Mouse (Mus musculus): ENCODE results near the gene Izumo1r. TPM values are rescaled to one million over a fixed set of nuclear protein-coding genes. Genes with fewer than 3 reads are reported as not detected.
"Not testable (repeated sequence)": the region's sequence is repeated elsewhere in the genome, so short reads cannot be mapped to it uniquely, and the experiment has no call there.

Izumo1r gene
- polyA plus RNA-seq, 1 experiment = not detected

DNA sequence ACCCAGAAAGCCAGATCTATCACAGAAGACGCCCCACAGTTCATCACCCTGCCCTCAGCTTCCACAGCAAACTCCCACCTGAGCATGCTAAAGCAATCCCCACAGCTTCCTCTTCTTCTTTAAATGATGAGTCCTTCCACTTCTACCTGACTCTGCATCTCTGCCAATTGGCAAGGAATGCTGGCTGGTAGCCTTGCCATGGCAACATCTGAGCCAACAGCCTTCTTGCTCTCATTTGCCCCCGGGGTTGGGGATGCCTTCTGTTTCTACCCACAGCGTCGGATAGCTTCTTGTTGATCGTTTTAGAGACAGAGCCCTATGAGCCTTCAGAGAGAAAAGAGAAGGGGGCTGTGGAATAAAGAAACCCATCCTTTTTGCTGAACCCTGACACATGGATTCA is 11.9 kb downstream of the Izumo1r start:
- H3K27me3 ChIP-seq (replicated peaks) = peaks cover 9% of the 10 kb centered on the region
- no peaks in the 10 kb centered on the region for H3K36me3 ChIP-seq (replicated peaks; ENCODE audit: low read length)

DNA sequence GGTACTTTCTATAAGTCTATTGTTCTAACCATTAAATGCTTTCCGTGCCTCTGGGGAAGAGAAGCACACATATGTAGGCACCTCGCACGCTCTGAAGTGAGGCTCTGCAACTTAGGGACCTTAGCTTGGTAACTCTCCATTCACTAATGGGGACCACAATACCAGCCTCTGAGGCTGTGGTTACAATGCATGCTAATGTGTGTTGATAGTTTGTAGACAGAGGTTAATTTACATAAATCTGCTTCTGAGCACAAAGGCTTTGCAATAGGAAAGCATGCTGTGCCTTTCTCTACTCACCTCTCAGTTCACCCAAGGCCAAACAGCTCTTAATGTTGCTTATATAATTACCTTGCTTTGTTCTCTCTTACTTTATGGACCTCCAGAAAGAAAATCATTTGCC is 13.1 kb downstream of the Izumo1r start:
- Histone ChIP-seq H3K36me3 (replicated peaks; ENCODE audit: low read length) (peaks cover 2% of the 10 kb centered on the region), H3K4me1 (peaks cover 37% of the 10 kb centered on the region), H3K9me3 (peaks cover 21% of the 10 kb centered on the region), H3K4me3 (replicated peaks) (no peak overlapping the region), H3K27me3 (replicated peaks) (peaks cover 5% of the 10 kb centered on the region)
- TF ChIP-seq FLI1 (IDR thresholded peaks at IDR 0.05; ENCODE audit: low read length) (no peak), GATA1 (IDR thresholded peaks at IDR 0.05; ENCODE audit: borderline replicate concordance, low read length) (no peak)

More for the DNA sequence above, 11.9 kb downstream of the Izumo1r start:
- Histone ChIP-seq H3K4me1 (peaks cover 32% of the 10 kb centered on the region), H3K4me3 (replicated peaks) (no peak overlapping the region), H3K9me3 (peaks cover 13% of the 10 kb centered on the region)
- TF ChIP-seq FLI1 (IDR thresholded peaks at IDR 0.05; ENCODE audit: low read length) = no peak
- no peak for TF ChIP-seq GATA1 (IDR thresholded peaks at IDR 0.05; ENCODE audit: borderline replicate concordance, low read length)

DNA sequence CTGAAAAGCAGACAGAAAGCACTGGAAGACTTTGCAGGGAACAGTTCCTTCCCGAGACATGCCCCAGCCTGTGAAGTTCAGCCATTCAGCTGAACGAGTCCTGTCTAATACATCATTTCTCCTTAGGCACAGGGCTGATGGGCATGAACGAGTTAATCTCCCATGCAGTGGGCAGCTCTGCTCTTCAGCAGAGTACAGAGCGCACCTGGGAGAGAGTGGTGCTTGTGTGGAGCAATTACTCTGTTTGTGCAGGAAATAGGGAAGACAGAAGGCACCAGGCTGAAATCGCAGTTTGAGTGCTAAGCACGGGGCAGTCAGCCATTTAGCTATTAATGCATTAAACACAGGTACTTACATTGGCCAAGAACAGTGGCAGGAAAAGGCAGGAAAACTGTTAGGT is 15.1 kb downstream of the Izumo1r start:
- TF ChIP-seq GATA1 (IDR thresholded peaks at IDR 0.05; ENCODE audit: borderline replicate concordance, low read length) = no peak
- no peak for TF ChIP-seq FLI1 (IDR thresholded peaks at IDR 0.05; ENCODE audit: low read length)
- peaks cover 2% of the 10 kb centered on the region for H3K36me3 ChIP-seq (replicated peaks; ENCODE audit: low read length)
- peaks cover 3% of the 10 kb centered on the region for H3K27me3 ChIP-seq (replicated peaks)
- peaks cover 46% of the 10 kb centered on the region for H3K4me1 ChIP-seq
- H3K9me3 ChIP-seq = peaks cover 9% of the 10 kb centered on the region
- H3K4me3 ChIP-seq (replicated peaks) = no peak overlapping the region

DNA sequence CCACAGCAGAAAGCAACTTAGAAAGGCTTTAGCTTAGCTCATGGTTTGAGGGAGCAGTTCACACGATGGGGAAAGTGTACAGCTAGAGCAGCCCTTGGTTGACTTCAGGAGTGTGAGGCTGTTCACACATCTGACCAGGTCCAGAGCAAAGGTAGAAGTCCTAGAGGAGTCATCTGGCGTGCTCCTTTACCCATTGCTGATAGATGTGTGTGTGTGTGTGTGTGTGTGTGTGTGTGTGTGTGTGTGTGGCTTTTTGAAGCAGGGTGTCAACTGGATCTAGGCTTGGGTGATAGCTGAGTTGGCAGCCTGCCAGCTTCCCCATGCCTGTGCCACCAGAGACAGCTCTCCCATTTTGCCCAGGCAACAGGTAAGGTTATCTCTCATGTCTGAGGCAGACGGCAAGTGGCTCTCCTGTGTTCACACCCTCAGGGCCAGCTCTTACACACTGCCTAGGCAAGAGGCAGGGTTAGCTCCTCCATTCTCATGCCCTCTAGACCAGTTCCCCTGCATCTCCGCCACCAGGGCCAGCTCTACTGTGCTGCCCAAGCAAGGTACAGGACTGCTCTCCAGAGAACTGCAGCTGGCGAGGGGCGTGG is 15.9 kb downstream of the Izumo1r start:
- peaks cover 38% of the 10 kb centered on the region for H3K4me1 ChIP-seq
- H3K9me3 ChIP-seq = peaks cover 8% of the 10 kb centered on the region; the same call in 1 of the 2 replicates
- peak overlapping the region; percentile 11 for H3K4me3 ChIP-seq (replicated peaks)
- no peak for TF ChIP-seq FLI1 (IDR thresholded peaks at IDR 0.05; ENCODE audit: low read length)
- TF ChIP-seq GATA1 (IDR thresholded peaks at IDR 0.05; ENCODE audit: borderline replicate concordance, low read length) = no peak
- H3K27me3 ChIP-seq (replicated peaks) = peaks cover 3% of the 10 kb centered on the region
- H3K36me3 ChIP-seq (replicated peaks; ENCODE audit: low read length) = peaks cover 2% of the 10 kb centered on the region

DNA sequence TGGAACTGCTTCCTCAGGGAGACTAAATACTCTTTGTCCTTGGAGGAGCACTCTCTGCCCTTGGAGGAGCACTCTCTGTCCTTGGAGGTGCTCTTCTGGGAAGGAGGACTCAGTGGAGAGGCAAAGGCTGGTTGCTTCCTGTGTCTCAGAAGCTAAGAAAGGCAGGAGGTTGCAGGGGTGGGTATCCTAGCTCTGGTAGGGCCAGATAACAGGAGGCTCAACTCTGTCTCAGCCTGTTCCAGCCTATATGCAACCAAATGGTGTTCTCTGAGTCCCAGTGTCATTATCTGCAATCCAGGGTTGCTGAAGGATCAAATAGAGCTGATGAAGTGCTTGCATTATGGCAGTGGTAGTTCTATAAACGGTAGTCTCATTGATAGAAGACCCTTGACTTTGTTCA is 17.8 kb downstream of the Izumo1r start:
- Histone ChIP-seq H3K9me3 (peaks cover 8% of the 10 kb centered on the region; the same call in 1 of the 2 replicates), H3K4me1 (peaks cover 31% of the 10 kb centered on the region), H3K27me3 (replicated peaks) (peaks cover 6% of the 10 kb centered on the region), H3K4me3 (replicated peaks) (no peak overlapping the region), H3K36me3 (replicated peaks; ENCODE audit: low read length) (peaks cover 2% of the 10 kb centered on the region)
- TF ChIP-seq FLI1 (IDR thresholded peaks at IDR 0.05; ENCODE audit: low read length) = no peak
- TF ChIP-seq GATA1 (IDR thresholded peaks at IDR 0.05; ENCODE audit: borderline replicate concordance, low read length) = no peak

DNA sequence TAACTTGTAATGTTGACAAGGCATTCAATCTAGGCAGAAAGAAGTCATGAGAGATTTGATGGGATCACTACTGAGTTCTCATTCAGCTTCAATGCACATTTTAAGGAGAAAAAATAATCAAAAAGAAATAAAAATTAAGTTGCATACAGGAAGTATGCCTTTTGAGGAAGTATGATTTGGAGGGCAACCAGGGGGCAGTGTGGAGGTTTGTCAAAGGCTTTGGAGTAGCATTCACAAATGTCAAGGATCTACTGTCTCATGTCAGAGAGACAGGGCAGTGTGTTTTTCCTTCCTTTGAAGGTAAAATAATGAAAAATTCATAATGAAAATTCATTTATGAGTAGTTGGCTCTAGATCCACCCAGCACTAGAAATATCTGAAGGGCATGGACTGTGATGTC is 18.6 kb downstream of the Izumo1r start:
- peaks cover 31% of the 10 kb centered on the region for H3K4me1 ChIP-seq
- no peak overlapping the region for H3K4me3 ChIP-seq (replicated peaks)
- peaks cover 8% of the 10 kb centered on the region; the same call in 1 of the 2 replicates for H3K9me3 ChIP-seq
- no peak for TF ChIP-seq GATA1 (IDR thresholded peaks at IDR 0.05; ENCODE audit: borderline replicate concordance, low read length)
- no peak for TF ChIP-seq FLI1 (IDR thresholded peaks at IDR 0.05; ENCODE audit: low read length)
- peaks cover 2% of the 10 kb centered on the region for H3K36me3 ChIP-seq (replicated peaks; ENCODE audit: low read length)
- H3K27me3 ChIP-seq (replicated peaks) = peaks cover 6% of the 10 kb centered on the region

DNA sequence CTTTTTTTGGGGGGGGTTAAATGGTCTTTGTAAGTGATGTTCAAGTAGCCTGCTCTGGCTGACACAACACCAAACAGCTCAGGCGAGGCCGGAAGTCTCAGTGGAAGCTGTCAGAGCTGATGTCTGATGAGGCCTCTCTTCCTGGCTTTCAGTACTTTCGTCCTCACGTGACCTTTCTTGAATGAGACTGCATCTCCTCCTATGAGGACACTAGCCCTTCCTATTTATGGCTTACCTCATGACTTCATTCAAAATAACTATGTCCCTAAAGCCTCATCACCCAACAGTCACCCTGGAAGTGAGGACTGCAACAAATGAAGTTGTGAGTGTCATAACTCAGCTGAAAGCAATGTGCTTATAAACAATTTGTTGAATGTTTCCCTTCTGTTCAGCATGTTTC is 19.1 kb downstream of the Izumo1r start:
- H3K9me3 ChIP-seq = peaks cover 8% of the 10 kb centered on the region; the same call in 1 of the 2 replicates
- no peak for TF ChIP-seq GATA1 (IDR thresholded peaks at IDR 0.05; ENCODE audit: borderline replicate concordance, low read length)
- TF ChIP-seq FLI1 (IDR thresholded peaks at IDR 0.05; ENCODE audit: low read length) = no peak
- peaks cover 6% of the 10 kb centered on the region for H3K27me3 ChIP-seq (replicated peaks)
- H3K36me3 ChIP-seq (replicated peaks; ENCODE audit: low read length) = peaks cover 2% of the 10 kb centered on the region
- peak overlapping the region; percentile 54 for H3K4me3 ChIP-seq (replicated peaks)
- peaks cover 31% of the 10 kb centered on the region for H3K4me1 ChIP-seq

DNA sequence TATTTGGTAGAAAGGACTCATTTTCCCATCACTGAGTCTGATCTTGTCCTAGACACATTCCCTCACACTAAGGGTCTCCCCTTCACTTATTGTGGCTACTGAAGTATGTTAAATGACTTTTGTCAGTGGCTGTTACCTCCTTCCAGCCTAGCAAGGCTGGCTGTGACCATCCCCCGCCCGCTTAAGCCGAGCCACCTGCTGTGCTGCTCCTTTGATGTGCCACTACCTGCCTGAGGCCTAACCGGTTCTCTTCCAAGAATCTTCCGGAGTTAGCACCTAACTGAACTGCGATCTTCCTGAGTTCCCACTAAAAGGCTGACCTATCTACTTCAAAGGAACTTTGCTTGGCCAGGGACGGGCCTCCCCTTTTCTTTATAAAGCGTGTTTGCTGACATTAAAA is 27.2 kb downstream of the Izumo1r start:
- not testable (repeated sequence) for H3K36me3 ChIP-seq (replicated peaks; ENCODE audit: low read length); H3K9me3 ChIP-seq; H3K27me3 ChIP-seq (replicated peaks); H3K4me3 ChIP-seq (replicated peaks)
- peaks cover 30% of the 10 kb centered on the region for H3K4me1 ChIP-seq

DNA sequence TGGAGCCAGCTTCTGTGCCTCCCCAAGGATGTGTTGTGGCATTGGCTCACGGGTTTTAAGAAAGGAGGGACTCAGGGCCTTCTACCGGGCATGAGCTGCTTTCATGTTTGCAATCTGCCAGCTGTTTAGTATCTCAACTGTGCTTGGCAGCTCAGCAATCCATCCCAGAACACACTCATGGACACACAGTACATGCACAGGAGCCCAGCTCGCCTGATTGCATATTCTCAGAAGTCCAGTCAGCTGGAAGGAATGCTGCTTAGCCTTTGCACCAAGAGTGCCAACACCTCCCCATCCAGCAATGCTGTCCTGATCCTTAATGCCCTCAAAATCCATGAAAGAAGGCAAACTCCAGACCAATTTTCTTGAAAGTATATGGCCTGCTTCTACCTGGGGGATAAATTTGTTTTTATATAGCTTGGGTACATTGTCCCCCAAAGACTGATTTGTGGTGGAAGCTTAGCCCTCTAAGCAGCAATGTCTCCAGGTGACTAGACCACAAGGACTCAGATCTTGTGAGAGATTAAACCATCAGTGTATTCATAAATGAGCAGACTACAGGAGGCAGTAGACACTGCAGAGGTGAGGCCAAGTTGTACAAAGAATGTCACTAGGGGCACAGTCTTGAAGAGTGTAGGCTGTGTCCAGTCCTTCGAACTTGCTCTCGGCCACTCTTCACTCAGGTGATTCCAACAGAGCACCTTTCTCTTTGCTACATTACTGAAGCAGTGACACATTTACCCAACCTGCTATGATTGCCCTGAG is 27.8 kb downstream of the Izumo1r start:
- no peaks in the 10 kb centered on the region for H3K9me3 ChIP-seq
- peak overlapping the region; percentile 14 for H3K4me3 ChIP-seq (replicated peaks)
- no peaks in the 10 kb centered on the region for H3K36me3 ChIP-seq (replicated peaks; ENCODE audit: low read length)
- peaks cover 31% of the 10 kb centered on the region for H3K4me1 ChIP-seq
- TF ChIP-seq GATA1 (IDR thresholded peaks at IDR 0.05; ENCODE audit: borderline replicate concordance, low read length) (no peak), FLI1 (IDR thresholded peaks at IDR 0.05; ENCODE audit: low read length) (no peak)
- H3K27me3 ChIP-seq (replicated peaks) = peaks cover 7% of the 10 kb centered on the region

DNA sequence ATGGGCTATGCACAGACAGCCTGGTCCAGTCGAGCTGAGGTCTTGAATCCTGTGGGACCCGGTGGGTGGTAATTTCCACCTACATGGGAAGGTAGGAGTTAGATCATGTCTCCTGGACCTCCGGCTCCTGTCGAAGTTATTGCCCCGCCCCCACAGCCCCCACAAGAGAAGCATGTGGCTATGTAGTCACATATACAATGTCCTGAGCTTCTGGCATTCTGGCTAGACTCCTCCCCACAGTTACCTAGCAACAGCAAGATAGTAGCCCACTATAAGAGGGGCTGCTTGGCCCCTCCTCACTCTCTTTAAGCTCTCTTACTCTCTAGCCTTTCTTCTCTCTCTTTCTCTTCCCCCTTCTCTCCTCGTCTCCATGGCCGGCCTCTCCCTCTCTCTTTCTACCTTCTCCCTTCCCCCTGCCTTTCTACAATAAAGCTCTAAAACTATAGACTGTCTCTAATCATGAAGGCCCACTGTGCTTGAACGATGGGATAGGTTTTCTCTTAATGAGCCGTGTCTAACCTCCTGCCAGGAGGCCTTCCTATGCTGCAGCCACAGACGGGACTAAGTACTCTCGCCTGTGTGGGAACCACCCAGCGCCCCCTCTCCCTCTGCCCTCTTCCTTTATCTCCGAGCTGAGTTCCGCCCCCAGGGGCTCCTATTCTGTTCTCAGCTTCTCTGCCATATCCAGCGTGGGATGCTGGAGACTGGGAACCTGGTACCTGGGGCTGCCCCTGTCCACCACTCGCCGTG is 31.4 kb downstream of the Izumo1r start:
- H3K9me3 ChIP-seq = no peaks in the 10 kb centered on the region
- H3K36me3 ChIP-seq (replicated peaks; ENCODE audit: low read length) = no peaks in the 10 kb centered on the region
- TF ChIP-seq FLI1 (IDR thresholded peaks at IDR 0.05; ENCODE audit: low read length) (no peak), GATA1 (IDR thresholded peaks at IDR 0.05; ENCODE audit: borderline replicate concordance, low read length) (no peak)
- H3K27me3 ChIP-seq (replicated peaks) = peaks cover 12% of the 10 kb centered on the region
- peaks cover 47% of the 10 kb centered on the region for H3K4me1 ChIP-seq
- no peak overlapping the region for H3K4me3 ChIP-seq (replicated peaks)

Measured in megakaryocyte, embryonic 14.5 days (primary cell).